Mouse (Mus musculus) embryonic facial prominence, embryonic 14.5 days (tissue): ENCODE data around the gene Elp5. TPM values are rescaled to one million over a fixed set of nuclear protein-coding genes. Genes with fewer than 3 reads are reported as not detected.

Experiments
- ATAC-seq: fragments of 200-750 bp; cut with Nextera tagmentation; 2 replicates; pipeline ENCODE4 v1.8.0; 2017; ENCODE audit warnings: low read depth, moderate number of reproducible peaks, moderate TSS enrichment
- DNase-seq: peaks from one replicate; pipeline ENCODE4 v3.0.0-alpha.2; 2015; ENCODE audit warnings: low spot score
- H3K27ac ChIP-seq: fragments of 300-500 bp; sonication (generic); replicated peaks from 2 replicates; pipeline ENCODE4 v1.5.1; 2014; ENCODE audit warnings: low read depth, mild to moderate bottlenecking, low read length, moderate library complexity
- H3K27me3 ChIP-seq: fragments of 300-500 bp; sonication (generic); replicated peaks from 2 replicates; pipeline ENCODE4 v1.6.1; 2014; ENCODE audit warnings: low read length; ENCODE audit not compliant: control insufficient read depth, insufficient read depth
- H3K36me3 ChIP-seq: fragments of 300-500 bp; sonication (generic); 2 replicates; pipeline ENCODE4 v1.6.1; 2014; ENCODE audit warnings: low read length, mixed read lengths; ENCODE audit not compliant: control insufficient read depth, insufficient read depth
- H3K4me1 ChIP-seq: fragments of 300-500 bp; sonication (generic); 2 replicates; pipeline ENCODE4 v1.6.1; 2014; ENCODE audit warnings: antibody characterized with exemption, low read length; ENCODE audit not compliant: control insufficient read depth, insufficient read depth
- H3K4me2 ChIP-seq: fragments of 300-500 bp; sonication (generic); 2 replicates; pipeline ENCODE4 v1.6.1; 2014; ENCODE audit warnings: low read depth, mild to moderate bottlenecking, low read length, moderate library complexity, mixed read lengths
- H3K4me3 ChIP-seq: fragments of 300-500 bp; sonication (generic); 2 replicates; pipeline ENCODE4 v1.5.1; 2014; ENCODE audit warnings: low read depth, mild to moderate bottlenecking, low read length
- H3K9ac ChIP-seq: fragments of 300-500 bp; sonication (generic); 2 replicates; pipeline ENCODE4 v1.6.1; 2014; ENCODE audit warnings: low read depth, mild to moderate bottlenecking, low read length, moderate library complexity, mixed read lengths
- H3K9me3 ChIP-seq: fragments of 300-500 bp; sonication (generic); 2 replicates; pipeline ENCODE4 v1.6.1; 2016; ENCODE audit warnings: low read length; ENCODE audit not compliant: control insufficient read depth
- WGBS: fragments of 180-500 bp; shearing (Covaris S2); extraction: QIAGEN DNeasy Blood & Tissue Kit; methylation state at CpG from one replicate; pipeline ENCODE4 v1.1.7; 2014; 5-methylcytosine and 5-hydroxymethylcytosine counted together
- polyA plus RNA-seq: library from polyadenylated mRNA; unstranded; fragments of >200 nt; fragmentation: Nextera tagmentation; extraction: Ambion mirVana; gene quantifications from 2 replicates; pipeline ENCODE4 v1.2.1, GENCODE M21; 2014

The Elp5 gene
- polyA plus RNA-seq, 1 experiment from 2014 or later: 109 TPM

- Histone ChIP-seq H3K4me1 (peaks cover 19% of the 10 kb centered on the region), H3K27me3 (no peaks in the 10 kb centered on the region; the same call in none of the 2 replicates), H3K9me3 (no peaks in the 10 kb centered on the region), H3K36me3 (peaks cover 23% of the 10 kb centered on the region; the same call in 1 of the 2 replicates), H3K9ac (no peak overlapping the region), H3K27ac (no peak overlapping the region), H3K4me3 (no peak overlapping the region), H3K4me2 (no peak overlapping the region)
- ATAC-seq (no peak), DNase-seq (no peak)
- 64% methylated on average over 4 of the region's 5 CpGs for WGBS
Measured at GRCm38 (mm10) chr11:69939181-69939580, 43.1 kb downstream of the Elp5 start.

- Histone ChIP-seq H3K36me3 (peaks cover 16% of the 10 kb centered on the region; the same call in 1 of the 2 replicates), H3K4me2 (no peak overlapping the region), H3K27ac (no peak overlapping the region)
Measured at GRCm38 (mm10) chr11:69938401-69938979, 43.8 kb downstream of the Elp5 start.

DNA sequence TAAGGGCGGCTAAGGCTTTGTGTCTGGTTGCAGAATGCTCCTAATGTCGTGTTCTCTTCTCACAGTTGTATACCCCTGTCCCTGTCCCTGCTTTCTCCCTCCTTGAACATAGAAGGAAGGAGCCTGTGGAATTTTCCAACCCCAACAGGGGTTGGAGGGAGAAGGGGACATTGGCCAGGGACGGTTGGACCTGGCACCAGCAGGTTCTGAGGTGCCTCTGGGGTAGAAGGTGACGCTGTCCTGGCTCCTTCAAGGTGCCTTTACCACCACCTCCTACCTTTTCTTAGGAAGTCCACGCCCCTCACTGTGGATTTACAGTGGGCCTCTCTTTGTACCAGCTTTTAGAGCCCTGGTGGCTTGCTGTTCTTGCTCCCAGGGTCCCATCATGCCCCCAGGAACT is 44.5 kb downstream of the Elp5 start:
- H3K4me1 ChIP-seq: peaks cover 19% of the 10 kb centered on the region
- no peak overlapping the region for H3K27ac ChIP-seq
- no peaks in the 10 kb centered on the region for H3K9me3 ChIP-seq
- WGBS: 69% methylated on average over 5 of the region's 5 CpGs
- no peak overlapping the region for H3K9ac ChIP-seq
- H3K4me3 ChIP-seq: no peak overlapping the region
- ATAC-seq (no peak), DNase-seq (no peak)
- H3K27me3 ChIP-seq: no peaks in the 10 kb centered on the region; the same call in none of the 2 replicates
- H3K36me3 ChIP-seq: peaks cover 10% of the 10 kb centered on the region; the same call in 1 of the 2 replicates
- H3K4me2 ChIP-seq: 0 out of 2 replicates have a peak overlapping the region, but pooled peaks have one; percentile 100

More at GRCm38 (mm10) chr11:69938401-69938979, 43.8 kb downstream of the Elp5 start:
- peaks cover 19% of the 10 kb centered on the region for H3K4me1 ChIP-seq
- no peak overlapping the region for H3K9ac ChIP-seq
- no peaks in the 10 kb centered on the region; the same call in none of the 2 replicates for H3K27me3 ChIP-seq
- ATAC-seq: no peak
- 21% methylated on average over 9 of the region's 9 CpGs for WGBS
- no peak for DNase-seq
- no peaks in the 10 kb centered on the region for H3K9me3 ChIP-seq
- no peak overlapping the region for H3K4me3 ChIP-seq

- Histone ChIP-seq H3K9me3 (no peaks in the 10 kb centered on the region), H3K9ac (peak overlapping the region; percentile 19; the same call in 1 of the 2 replicates), H3K36me3 (peaks cover 6% of the 10 kb centered on the region; the same call in 1 of the 2 replicates), H3K4me1 (peaks cover 19% of the 10 kb centered on the region), H3K4me3 (no peak overlapping the region), H3K4me2 (peak overlapping the region; percentile 100; the same call in 1 of the 2 replicates), H3K27me3 (no peaks in the 10 kb centered on the region; the same call in none of the 2 replicates), H3K27ac (no peak overlapping the region)
- ATAC-seq (no peak), DNase-seq (no peak)
- WGBS: 36% methylated on average over 4 of the region's 4 CpGs
Measured at GRCm38 (mm10) chr11:69937385-69937784, 44.9 kb downstream of the Elp5 start.

- H3K27me3 ChIP-seq: no peaks in the 10 kb centered on the region; the same call in none of the 2 replicates
- H3K9ac ChIP-seq: peak overlapping the region; percentile 73
- no peak overlapping the region for H3K27ac ChIP-seq
- WGBS: 41% methylated on average over 9 of the region's 9 CpGs
- ATAC-seq (no peak), DNase-seq (no peak)
- H3K4me2 ChIP-seq: peak overlapping the region; percentile 100
- H3K4me3 ChIP-seq: peak overlapping the region; percentile 61
- H3K9me3 ChIP-seq: no peaks in the 10 kb centered on the region
- H3K36me3 ChIP-seq: 0 out of 2 replicates have a peak, but pooled peaks cover under 1% of the 10 kb centered on the region
- peaks cover 19% of the 10 kb centered on the region for H3K4me1 ChIP-seq
Measured at GRCm38 (mm10) chr11:69936714-69937347, 45.5 kb downstream of the Elp5 start.

DNA sequence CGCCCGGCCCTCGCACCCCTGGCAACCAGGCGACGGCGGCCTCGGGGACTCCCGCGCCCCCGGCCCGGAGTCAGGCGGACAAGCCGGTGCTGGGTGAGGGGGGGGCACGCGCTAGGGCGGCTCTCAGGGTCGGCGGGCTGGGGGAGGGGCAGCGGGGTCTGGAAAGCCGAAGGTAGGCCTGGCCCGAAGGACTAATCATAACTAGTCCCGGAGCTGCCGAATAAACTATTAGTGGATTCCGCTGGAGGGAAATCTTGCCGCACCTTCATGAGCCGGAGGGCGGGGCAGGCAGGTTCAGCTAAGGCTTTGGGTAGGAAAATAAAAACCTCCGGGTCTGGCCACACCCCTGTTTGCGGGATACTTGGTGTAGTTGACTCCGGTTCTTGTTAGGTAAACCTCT is 46.2 kb downstream of the Elp5 start:
- H3K36me3 ChIP-seq: no peaks in the 10 kb centered on the region
- DNase-seq (no peak), ATAC-seq (no peak)
- WGBS: under 1% methylated on average over 22 of the region's 30 CpGs
- H3K4me2 ChIP-seq: peak overlapping the region; percentile 100
- H3K9me3 ChIP-seq: no peaks in the 10 kb centered on the region
- no peak overlapping the region for H3K27ac ChIP-seq
- H3K27me3 ChIP-seq: no peaks in the 10 kb centered on the region; the same call in none of the 2 replicates
- H3K4me1 ChIP-seq: peaks cover 19% of the 10 kb centered on the region
- peak overlapping the region; percentile 61 for H3K4me3 ChIP-seq
- H3K9ac ChIP-seq: peak overlapping the region; percentile 73

DNA sequence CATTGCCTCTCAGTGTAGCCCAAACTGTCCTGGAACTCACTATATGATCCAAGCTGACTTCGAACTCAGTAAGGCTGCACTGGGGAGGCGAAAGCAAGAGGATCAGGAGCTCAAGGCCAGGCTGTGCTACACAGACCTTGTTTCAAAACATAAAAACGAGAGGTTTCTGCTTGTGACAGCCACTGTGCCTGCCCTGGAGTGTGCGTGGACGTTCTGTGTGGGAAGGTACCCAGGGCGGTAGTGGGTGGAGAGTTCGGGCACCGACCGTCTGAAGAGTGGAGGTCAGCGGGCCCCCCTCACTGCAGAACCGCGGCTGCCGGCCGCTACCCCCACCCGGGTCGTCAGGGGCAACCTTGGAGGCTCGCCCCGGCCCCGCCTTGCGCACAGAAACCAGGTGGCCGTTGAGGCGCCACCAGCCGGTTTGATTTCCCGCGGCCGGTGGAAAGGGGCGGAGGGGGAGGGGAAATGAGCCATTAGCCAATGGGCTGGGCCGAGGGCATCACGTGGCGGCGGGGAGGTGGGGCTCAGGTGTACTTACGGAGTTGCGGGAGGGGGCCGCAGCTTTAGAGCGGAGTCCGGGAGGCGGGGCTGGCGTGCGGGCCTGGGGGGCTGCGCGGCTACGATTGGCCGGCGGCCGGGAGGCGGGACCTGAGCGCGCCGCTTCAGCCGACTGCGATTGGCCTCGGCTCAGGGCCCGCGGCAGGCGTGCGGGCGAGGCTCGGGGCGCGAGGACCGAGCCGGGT is 47.0 kb downstream of the Elp5 start, which contains the start of gene Ybx2:
Gene Ybx2, plus strand, starts transcription at position 660 of the 743 bp plus-strand sequence.
- Histone ChIP-seq H3K36me3 (no peaks in the 10 kb centered on the region), H3K9me3 (no peaks in the 10 kb centered on the region), H3K27me3 (no peaks in the 10 kb centered on the region; the same call in none of the 2 replicates), H3K9ac (peak within 1 kb of the TSS; percentile 73), H3K4me2 (peak within 1 kb of the TSS; percentile 100), H3K27ac (no peak within 1 kb of the TSS; the same call in 1 of the 2 replicates), H3K4me1 (peaks cover 19% of the 10 kb centered on the region), H3K4me3 (peak within 1 kb of the TSS; percentile 61)
- ATAC-seq (peak; percentile 91), DNase-seq (peak; percentile 96)
- WGBS: 3% methylated on average over 28 of the region's 62 CpGs

DNA sequence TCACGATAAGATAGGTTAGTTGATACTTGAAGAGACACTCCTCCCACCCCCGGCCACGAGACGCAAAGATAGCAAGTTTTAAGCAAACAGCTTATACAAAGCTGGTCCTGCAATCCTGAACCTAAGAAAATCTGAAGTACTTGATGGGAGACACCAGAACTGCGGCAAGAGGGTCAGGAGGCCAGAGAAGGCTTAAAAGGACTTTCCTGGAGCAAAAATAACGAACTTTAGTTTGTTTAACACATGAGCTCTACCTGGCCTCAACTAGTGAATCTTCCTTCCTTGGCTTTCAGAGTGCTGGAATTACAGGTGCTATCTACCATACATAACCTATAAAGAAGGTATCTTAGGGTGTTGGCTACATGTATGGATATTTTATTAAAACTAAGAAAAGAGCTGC is 47.6 kb downstream of the Elp5 start:
- ATAC-seq: no peak
- peaks cover 19% of the 10 kb centered on the region for H3K4me1 ChIP-seq
- no peaks in the 10 kb centered on the region for H3K9me3 ChIP-seq
- H3K27ac ChIP-seq: no peak overlapping the region
- H3K36me3 ChIP-seq: no peaks in the 10 kb centered on the region
- DNase-seq: no peak
- H3K4me2 ChIP-seq: peak overlapping the region; percentile 100
- H3K27me3 ChIP-seq: no peaks in the 10 kb centered on the region; the same call in none of the 2 replicates
- H3K4me3 ChIP-seq: peak overlapping the region; percentile 61; the same call in 1 of the 2 replicates
- H3K9ac ChIP-seq: no peak overlapping the region
- WGBS: 23% methylated on average over 6 of the region's 6 CpGs
